Mouse (Mus musculus): ENCODE measurements around the gene Sp3.
"Not testable (repeated sequence)": the region's sequence is repeated elsewhere in the genome, so short reads cannot be mapped to it uniquely, and the experiment has no call there.

The Sp3 gene

DNA sequence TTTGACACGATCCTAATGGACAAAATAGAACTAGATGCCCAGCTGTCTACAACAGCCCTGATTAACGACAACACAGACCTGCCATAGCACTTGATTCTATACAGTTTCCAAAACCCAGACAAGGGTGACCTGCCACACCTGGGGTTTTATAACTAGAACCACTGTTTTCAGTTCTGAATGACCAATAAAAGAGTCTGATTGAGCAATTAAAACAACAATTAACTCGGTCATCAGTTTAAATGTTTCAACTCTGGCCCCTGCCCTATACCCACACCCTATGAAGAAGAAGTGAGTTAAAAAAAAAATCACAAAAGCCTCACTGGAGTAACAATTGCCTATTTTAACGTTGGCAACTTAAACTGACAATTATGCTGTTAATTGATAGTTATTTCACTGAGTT is 64.1 kb downstream of the Sp3 start:
- no peak for DNase-seq (ENCODE audit: low read depth)

DNA sequence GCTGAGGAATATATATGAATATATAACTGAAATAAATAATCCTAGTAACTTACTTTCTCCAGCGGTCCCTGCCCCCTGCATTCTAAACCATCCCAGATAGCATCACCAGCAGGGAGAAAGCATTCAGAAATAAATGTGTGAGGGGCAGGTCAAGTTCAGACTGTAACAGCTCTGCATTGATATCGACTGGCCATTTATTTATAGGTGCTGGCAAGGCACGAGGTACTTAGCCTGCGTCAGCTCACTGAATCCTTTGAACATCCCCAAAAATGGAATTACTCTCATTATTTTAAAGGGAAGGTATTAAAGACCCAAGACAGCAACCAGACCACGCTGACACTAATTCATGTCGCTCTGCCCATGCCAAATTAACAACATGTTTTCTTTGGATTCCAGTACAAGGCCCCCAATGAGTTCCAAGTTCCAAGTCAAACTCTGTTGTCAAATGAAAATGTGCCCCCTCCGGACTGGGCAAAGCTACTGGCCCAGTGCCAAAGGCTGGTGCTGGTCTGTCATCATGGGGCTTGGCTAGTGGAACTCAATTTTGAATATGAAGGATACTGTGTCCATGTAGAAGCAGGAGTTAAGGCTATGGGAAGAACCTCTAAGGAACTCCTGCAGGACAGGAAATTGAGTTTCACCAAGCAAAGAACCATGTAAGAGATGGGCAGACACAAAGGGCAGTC is 64.9 kb downstream of the Sp3 start:
- no peak for DNase-seq (ENCODE audit: low read depth)

DNA sequence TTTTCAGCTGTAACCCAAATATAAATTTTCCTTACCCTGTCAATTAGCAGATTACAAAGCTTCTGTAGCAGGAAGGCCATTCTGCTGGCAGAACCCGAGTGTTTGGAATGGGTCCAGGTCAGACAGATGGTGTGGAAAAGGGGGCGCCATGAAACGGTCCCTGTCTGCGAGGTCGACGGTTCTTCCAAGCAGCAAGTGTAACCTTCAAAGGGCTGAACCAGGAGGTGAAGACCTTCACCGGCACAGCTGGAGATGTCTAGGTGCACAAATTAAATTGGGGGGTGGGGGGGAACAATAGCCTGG is 66.8 kb downstream of the Sp3 start:
- DNase-seq (ENCODE audit: low read depth): no peak

DNA sequence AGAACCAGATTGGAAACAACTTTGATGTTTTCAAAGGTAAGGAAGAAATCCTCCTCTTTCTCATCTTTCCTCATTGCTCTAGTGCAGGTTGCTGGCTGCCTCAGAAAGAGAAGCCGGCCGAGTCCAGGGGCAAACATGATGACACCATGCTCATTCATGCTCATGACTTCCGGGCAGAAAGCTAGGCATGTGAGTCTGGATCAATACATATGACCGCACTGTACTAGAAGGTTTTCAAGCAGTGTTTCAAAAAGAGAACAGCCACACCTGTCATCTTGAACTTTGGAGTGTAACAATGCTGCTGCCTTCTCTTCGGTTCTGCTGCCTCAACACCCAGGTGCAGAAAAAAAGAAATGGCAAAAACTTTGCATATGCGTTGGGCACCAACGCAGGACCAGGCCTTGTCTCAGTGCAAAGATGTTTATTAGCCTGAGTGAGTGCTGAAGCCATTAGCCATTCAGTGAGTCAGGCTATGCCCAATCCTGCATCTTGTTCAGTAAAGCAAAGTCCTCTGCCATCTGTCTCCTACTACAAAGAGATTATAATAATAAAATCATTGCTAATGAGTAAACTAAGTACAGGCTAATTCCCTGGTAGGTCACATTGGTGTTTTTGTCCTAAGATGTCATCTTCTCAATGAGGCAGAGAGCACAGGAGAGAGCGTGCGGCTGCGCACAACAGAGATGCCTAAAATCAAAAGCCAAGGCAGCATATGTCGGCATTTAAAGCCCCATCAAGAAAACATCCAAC is 67.4 kb downstream of the Sp3 start:
- no peak for DNase-seq (ENCODE audit: low read depth)

- no peak for DNase-seq (ENCODE audit: low read depth)
These were observed 68.7 kb downstream of the Sp3 start for GRCm38 (mm10) chr2:72911527-72911926.

DNA sequence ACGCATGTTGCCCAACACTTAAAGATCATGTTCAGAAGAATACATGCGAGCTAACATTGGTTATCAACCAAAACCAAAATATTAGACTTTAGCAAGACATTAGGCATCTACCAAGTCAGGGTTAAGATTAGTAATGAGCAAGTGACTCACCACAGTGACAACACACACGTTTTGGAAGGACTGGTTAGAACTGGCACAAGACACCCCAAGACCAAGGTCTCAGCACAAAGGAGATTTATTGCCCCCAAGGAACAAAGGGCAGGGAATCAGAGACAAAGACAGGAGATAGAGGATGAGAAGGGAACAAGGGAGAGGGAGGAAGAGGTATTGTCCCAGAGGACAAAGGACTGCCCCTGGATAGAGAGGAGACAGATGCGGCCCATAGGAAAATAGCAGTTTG is 71.2 kb downstream of the Sp3 start:
- no peak for DNase-seq (ENCODE audit: low read depth)

DNA sequence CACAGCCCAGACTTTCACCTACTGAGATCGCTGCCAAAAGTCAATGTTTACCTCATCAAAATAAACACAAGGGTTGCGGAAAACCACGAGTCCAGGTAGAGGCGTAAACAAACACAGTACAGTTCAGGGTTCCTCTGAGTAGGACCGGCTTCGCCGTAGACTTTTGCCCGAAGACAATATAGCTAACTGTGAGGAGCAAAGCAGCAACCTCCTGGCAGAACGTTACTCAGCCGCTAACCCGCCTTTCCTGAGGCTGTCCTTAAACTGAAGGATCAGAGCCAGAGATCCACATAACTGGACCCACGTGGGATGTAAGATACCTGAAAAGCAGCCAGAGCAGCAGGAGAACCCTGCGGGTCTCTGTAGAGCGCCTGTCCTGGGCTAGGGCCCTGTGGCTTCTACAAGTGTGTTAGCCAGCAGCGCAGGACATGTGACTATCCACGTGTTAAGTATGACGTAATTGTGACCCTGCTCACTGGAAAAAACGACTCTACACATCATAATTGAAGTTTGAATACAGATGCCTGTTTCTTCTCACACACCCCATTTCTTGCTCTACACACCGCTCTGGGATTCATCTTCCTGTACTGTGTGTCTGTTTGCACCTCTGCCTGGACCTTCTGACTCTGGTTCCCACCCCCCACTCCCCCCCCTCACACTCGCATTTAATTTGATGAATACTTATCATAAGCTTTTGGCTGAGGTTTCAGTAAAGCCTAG is 71.9 kb downstream of the Sp3 start:
- DNase-seq (ENCODE audit: low read depth): no peak

- no peak for DNase-seq (ENCODE audit: low read depth)
These were observed 73.5 kb downstream of the Sp3 start for GRCm38 (mm10) chr2:72906745-72907144.

DNA sequence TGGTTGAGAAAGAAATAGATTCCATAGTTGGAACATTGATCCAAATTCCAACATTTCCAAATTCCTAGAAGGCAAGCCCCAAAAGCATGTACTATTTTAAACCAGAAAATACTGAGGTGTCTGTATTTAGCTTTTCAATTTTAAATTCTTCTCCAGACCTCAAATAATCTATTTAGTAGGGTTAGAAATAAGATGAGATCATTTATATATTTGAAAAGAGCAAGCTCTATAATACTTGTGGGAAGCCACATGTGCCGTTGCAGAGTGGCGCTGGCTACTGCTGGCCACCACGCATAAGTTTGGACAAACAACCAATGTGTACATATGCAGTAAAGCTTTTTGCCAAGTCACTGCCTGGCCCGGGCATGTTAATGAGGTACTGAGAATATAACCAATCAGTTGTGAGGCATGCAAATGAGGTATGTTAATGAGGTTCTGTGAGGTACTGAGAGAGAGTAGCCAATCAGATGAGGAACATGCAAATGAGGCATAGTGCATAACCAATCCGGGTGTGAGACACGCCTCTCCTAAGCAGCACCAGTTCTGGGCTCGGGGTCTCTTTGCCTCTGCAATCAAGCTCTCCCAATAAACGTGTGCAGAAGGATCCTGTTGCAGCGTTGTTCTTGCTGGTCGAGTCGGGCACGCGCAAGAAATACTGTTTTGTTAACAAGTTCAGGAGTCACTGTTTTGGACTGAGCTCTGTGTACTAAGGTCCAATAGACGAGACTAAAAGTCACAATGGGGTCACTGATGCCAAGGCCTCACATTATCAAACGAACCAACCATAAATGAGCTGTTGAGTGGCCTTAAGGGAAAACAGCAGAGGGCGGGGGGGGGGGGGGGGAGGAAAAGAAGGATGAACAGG is 77.2 kb downstream of the Sp3 start:
- DNase-seq (ENCODE audit: low read depth): not testable (repeated sequence)

- no peak for DNase-seq (ENCODE audit: low read depth)
These were observed 81.4 kb downstream of the Sp3 start for GRCm38 (mm10) chr2:72898782-72899305.

DNA sequence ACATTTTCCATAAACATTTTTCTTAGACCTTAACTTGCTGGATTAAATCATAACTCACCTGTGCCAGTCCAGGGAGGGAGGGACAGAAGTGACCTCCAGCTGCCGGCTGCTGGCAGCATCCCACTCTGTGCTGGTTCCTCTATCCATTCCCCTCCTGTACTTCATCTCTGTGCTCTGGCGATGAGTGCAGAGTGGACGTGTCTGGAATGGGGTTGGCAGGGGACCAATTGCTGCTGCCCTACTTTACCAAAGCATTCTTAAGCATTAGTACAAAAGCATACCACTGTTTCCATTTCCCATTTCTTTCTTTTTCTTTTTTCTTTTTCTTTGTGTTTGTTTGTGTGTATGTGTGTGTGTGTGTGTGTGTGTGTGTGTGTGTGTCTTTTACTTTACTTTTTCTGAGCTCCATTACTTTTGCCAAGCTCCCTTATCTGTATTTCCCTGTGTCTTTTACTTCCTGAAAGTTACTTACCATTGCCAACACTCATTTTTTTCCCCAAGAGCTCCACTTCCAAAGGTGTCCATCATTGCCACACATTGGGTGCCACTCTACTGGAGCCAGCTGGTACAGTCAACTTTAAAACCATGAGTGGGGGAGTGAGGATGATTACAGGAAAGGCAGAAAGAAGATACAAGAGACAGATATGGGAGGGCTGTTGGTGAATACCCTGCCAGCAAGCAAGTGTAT is 82.0 kb downstream of the Sp3 start:
- DNase-seq (ENCODE audit: low read depth): no peak

DNA sequence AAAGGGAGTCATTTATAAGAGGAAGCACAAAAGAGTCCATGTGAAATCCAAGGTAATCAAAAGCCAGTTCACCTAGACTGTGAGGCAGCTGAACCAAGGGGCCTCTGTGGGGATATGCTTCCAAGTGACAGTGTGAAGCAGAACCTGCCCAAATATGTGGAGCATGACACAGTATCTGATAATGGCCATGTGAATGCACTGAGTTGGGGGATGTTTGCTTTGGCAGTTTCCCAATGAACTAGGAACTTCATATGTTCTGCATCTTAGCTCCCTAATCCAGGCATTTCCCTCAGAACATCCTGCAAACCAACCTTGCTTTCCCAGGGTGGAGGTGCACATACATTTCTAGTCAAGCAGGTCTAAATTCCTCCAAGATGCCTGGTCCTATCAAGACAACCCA is 90.4 kb downstream of the Sp3 start:
- no peak for DNase-seq (ENCODE audit: low read depth)

Measured in c-Kit-positive CD71-negative TER-119-negative erythroid progenitor cells, embryonic 14.5 days (primary cell).